Mouse (Mus musculus) liver, postnatal 0 days (tissue): ENCODE data around the gene Pbxip1.

Experiments
- CTCF ChIP-seq: sonication (generic); IDR thresholded peaks from 2 replicates; pipeline ENCODE4 v1.5.1; 2016; ENCODE audit warnings: antibody characterized with exemption, low read depth
- EP300 ChIP-seq: IDR thresholded peaks from 2 replicates; pipeline ENCODE4 v1.6.1; 2016; ENCODE audit warnings: antibody characterized with exemption, low read depth, mild to moderate bottlenecking

- TF ChIP-seq EP300 (no peak), CTCF (no peak)
These were observed at the start of gene Pbxip1 for GRCm38 (mm10) chr3:89436176-89437113.
